Mouse (Mus musculus) thymus, adult 2 months (tissue): ENCODE results near the gene Ndufa11. TPM values are rescaled to one million over a fixed set of nuclear protein-coding genes. Genes with fewer than 3 reads are reported as not detected.
A peak's percentile ranks its signal among the peaks of the same experiment; 100 is the strongest.

Source experiments
- DNase-seq: peaks from one replicate; pipeline ENCODE4 v3.0.0; 2021
- H3K27ac ChIP-seq: fragments of 200-500 bp; 2 replicates; pipeline ENCODE4 v1.5.1; 2012; ENCODE audit warnings: low read length, control low read depth; ENCODE audit not compliant: control insufficient read depth, insufficient read depth
- H3K27me3 ChIP-seq: fragments of 200-500 bp; 2 replicates; pipeline ENCODE4 v1.6.1; 2012; ENCODE audit warnings: mild to moderate bottlenecking, low read length, moderate library complexity, mixed read lengths; ENCODE audit not compliant: control insufficient read depth, insufficient read depth
- H3K36me3 ChIP-seq: fragments of 200-500 bp; 2 replicates; pipeline ENCODE4 v1.6.1; 2012; ENCODE audit warnings: mild to moderate bottlenecking, low read length, moderate library complexity; ENCODE audit not compliant: control insufficient read depth, insufficient read depth
- H3K4me1 ChIP-seq: fragments of 200-500 bp; replicated peaks from 2 replicates; pipeline ENCODE4 v1.6.1; 2012; ENCODE audit warnings: low read length; ENCODE audit not compliant: control insufficient read depth, insufficient read depth
- H3K4me3 ChIP-seq: fragments of 200-500 bp; 2 replicates; pipeline ENCODE4 v1.5.1; 2012; ENCODE audit warnings: mild to moderate bottlenecking, low read length, control low read depth, moderate library complexity; ENCODE audit not compliant: control insufficient read depth, insufficient read depth
- CTCF ChIP-seq: fragments of 200-500 bp; IDR thresholded peaks from 2 replicates; pipeline ENCODE4 v1.5.1; 2012; ENCODE audit warnings: mild to moderate bottlenecking, control low read depth, low read length, moderate library complexity, borderline replicate concordance; ENCODE audit not compliant: control insufficient read depth, poor library complexity, insufficient read depth; ENCODE audit errors: extremely low read depth
- POLR2A ChIP-seq: fragments of 200-500 bp; IDR thresholded peaks from 2 replicates; pipeline ENCODE4 v1.6.1; 2012; ENCODE audit warnings: mild to moderate bottlenecking, low read length, control low read depth, moderate library complexity; ENCODE audit not compliant: control insufficient read depth, poor library complexity, insufficient read depth; ENCODE audit errors: extremely low read depth
- WGBS: fragments of 180-500 bp; shearing (Covaris S2); methylation state at CpG from one replicate; pipeline ENCODE4 v1.1.7; 2018; 5-methylcytosine and 5-hydroxymethylcytosine counted together
- polyA plus RNA-seq: library from polyadenylated mRNA; depleted of rRNA; stranded (reverse); fragments of >200 nt; gene quantifications from 2 replicates; pipeline ENCODE4 v1.2.3, GENCODE M21; 2012

The Ndufa11 gene
- polyA plus RNA-seq, 1 experiment, result 855 TPM

DNA sequence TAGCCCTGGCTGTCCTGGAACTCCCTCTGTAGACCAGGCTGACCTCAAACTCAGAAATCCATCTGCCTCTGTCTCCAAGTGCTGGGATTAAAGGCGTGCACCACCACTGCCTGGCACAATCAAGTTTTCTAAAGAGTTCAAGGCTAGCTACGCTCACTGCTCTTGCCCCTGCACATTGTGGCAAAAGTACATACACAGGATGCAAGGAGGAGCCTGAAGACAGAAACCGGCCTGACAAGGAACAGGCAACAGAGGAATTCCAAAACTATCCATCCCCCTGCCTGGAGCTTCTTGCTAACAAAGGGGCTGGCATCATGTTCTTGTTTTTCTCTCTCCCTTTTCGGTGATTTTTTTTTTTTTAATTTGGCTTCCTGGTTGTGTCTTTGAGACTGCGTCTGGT, 26.6 kb downstream of the Ndufa11 start:
- Histone ChIP-seq H3K4me1 (0 out of 2 replicates have a peak, but pooled peaks cover 2% of the 10 kb centered on the region), H3K27me3 (no peaks in the 10 kb centered on the region), H3K36me3 (no peaks in the 10 kb centered on the region), H3K27ac (no peak overlapping the region), H3K4me3 (no peak overlapping the region)
- TF ChIP-seq POLR2A, result no peak
- TF ChIP-seq CTCF, result no peak
- no peak for DNase-seq
- 37% methylated on average over 5 of the region's 5 CpGs for WGBS

DNA sequence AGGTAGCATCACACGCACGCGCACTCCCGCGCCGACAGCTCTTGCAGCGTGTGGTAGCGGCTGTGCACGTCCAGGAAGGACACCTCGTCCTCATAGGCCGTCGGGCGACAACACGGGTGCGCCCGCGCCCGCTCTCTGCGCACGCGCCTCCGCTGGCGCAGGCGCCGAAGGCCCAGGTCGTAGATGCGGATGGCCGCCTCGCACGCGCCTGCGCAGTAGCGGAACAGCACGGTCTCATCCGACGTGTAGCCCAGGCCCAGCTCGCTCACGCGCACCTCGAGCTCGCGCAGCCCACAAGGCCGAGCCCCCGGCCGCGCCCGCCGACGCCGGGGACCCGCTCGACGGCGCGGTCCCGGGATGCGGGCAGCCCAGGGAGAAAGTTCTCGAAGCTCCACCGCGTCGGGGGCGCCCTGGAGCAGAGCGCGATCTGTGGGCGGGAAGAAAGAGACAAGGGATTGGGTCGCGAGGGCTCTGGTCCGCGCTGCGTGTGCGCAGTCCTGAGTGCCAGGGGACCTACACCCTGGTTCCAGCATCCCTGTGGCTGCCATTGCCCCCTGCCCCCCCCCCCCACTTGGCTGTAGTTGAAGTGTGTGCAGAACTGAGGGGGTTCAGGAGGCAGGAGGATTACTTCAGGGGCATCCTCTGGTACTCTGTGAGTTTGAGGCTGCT, 34.0 kb downstream of the Ndufa11 start:
- Histone ChIP-seq H3K4me3 (no peak overlapping the region), H3K4me1 (peaks cover 15% of the 10 kb centered on the region), H3K27me3 (no peaks in the 10 kb centered on the region), H3K27ac (no peak overlapping the region), H3K36me3 (no peaks in the 10 kb centered on the region)
- no peak for DNase-seq
- TF ChIP-seq CTCF, result no peak
- TF ChIP-seq POLR2A, result no peak
- 71% methylated on average over 71 of the region's 71 CpGs for WGBS

DNA sequence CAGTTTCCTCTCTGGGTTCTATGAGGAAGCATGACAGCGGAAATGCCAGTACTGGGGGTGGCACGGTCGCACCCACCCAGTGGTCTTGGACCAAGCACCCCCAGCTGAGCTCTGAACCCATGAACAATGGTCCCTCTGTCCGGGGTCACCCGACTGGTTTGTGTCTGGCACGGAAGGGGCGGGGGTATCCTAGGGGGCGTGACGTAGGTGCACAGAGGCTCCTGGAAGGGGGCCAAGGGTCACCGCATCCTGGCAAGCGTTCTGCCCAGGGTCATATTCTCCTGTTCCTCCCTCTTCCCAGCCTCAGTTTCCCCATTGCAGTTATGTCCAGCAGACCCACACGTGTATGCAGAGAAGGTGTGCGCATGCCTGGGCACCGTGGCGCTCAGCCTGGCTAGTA, 35.9 kb downstream of the Ndufa11 start:
- Histone ChIP-seq H3K4me3 (no peak overlapping the region), H3K4me1 (peaks cover 30% of the 10 kb centered on the region), H3K27ac (no peak overlapping the region), H3K27me3 (no peaks in the 10 kb centered on the region), H3K36me3 (no peaks in the 10 kb centered on the region)
- no peak for TF ChIP-seq CTCF
- no peak for DNase-seq
- 62% methylated on average over 15 of the region's 15 CpGs for WGBS

DNA sequence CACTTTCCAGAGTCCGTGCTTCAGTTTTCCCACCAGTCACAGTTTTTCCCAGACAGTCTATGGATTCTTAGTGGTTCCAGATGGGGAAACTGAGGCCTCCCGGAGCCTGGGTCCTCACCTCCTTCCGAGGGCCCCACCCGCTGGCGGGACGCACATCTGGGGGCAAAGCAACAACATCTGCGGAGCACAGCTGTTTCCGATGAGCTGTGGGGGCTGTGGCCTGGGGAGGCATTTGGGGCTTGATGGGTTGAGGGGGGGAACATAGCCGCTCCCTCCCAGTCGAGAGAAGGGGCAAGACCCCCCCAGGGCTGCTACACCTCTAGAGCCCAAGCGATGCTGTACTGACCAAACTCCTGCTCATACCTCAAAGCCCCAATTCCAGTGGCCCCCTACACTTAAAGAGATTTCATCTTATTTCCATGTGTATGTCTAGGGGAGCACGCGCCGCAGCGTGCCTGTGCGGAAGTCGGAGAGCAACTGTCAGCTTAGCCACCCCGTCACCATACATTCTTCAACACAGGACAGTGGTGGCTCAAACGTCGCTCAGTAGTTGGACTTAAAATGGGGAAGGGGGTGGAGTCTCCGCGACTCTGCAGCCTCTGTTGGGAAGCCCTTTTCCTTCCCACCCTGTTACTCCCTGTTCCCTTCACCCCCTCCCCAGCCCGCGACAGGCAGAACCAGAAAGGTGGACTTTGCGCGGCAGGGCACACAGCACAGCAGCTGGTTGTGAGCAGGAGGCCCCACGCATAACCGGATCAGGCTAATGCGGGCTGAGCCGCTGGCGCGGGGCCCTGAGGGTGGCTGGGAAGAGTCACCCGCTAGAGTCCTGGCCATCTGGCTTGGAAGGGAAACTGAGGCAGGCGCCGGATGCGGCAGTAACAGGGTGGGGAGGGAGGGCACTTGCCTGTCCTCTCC, 37.0 kb downstream of the Ndufa11 start:
- TF ChIP-seq CTCF (no peak; the same call in 1 of the 2 replicates), POLR2A (no peak)
- H3K4me3 ChIP-seq, result no peak overlapping the region
- WGBS, result 12% methylated on average over 36 of the region's 36 CpGs

DNA sequence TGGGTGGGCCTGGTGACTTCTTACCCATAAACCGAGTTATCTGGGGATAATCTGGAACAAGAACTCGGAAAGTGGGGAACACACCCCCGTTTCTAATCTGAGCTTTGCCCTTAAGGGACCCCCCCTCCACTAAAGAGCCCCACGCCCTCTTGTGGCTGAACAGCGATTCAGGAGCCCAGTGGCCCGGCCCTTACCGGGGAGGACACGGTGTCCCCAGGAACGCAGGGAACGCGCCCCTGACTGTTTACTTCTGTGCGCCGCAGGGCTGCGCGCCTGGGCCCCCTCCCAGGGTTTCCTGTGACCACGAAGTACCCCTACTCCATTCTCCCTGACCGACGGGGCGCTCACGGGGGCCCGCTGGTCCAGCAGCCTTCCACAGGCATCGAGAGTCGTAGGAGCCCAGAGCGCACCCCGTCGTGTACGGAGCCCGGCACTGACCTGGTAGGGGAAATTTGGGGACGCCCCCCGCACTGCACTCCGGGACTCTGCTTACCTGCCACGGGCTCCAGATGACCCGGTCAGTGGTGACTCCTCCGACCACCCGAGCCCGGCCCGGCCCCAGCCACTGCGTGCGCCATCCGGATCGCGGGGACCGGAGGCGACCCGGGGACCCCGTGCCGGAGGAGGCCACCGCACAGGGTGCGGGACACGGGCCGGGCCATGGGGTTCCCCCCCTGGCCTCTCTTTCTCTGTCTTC, 39.3 kb downstream of the Ndufa11 start:
- no peak for TF ChIP-seq POLR2A
- TF ChIP-seq CTCF, result no peak
- no peak for DNase-seq
- Histone ChIP-seq H3K4me1 (peaks cover 39% of the 10 kb centered on the region), H3K4me3 (peak overlapping the region; percentile 35), H3K27me3 (no peaks in the 10 kb centered on the region), H3K27ac (no peak overlapping the region), H3K36me3 (no peaks in the 10 kb centered on the region)
- 3% methylated on average over 51 of the region's 51 CpGs for WGBS

More for the DNA sequence above, 37.0 kb downstream of the Ndufa11 start:
- no peak for DNase-seq
- Histone ChIP-seq H3K27ac (no peak overlapping the region), H3K27me3 (no peaks in the 10 kb centered on the region), H3K36me3 (no peaks in the 10 kb centered on the region), H3K4me1 (peaks cover 31% of the 10 kb centered on the region)

DNA sequence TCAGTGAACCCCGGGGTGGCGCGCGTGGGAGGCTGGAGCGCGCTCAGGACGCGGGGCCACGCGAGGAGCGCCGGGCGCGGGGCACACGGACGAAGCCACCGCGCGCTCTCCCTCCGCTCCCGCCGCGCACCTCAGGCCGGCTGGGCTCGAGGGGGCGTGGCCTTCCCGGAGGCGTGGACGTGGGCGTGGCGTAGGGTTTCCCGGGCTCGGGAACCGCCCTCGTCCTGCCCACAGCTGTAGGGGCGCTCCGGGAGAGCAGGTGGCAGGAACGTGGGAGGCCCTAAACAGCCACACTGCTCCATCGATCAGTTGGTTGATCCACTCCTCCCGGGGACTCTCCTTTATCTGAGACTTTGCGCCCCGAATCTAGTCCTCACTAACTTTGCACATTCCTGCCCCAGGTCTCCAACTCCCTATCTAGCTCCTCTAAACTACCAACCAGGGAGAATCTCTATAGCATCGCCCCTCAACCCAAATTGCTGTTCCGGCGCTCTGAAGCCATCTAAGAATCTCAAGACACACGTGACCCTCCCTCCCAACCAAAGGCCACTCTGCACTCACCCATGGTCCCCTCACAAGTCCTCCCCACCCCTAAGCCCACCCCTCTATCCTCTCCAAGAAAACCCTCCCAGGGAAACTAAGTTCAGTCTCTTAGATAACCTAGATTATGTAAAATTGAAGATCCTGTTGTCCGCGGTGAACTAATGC, 40.0 kb downstream of the Ndufa11 start, which contains the start of gene Nrtn:
TSS of gene Nrtn (minus strand) at position 115 of the 708 bp plus-strand sequence.
- Histone ChIP-seq H3K4me1 (peaks cover 44% of the 10 kb centered on the region), H3K27me3 (no peaks in the 10 kb centered on the region), H3K4me3 (peak within 1 kb of the TSS; percentile 35), H3K27ac (no peak within 1 kb of the TSS), H3K36me3 (no peaks in the 10 kb centered on the region)
- DNase-seq, result peak; percentile 86
- WGBS, result under 1% methylated on average over 48 of the region's 48 CpGs
- TF ChIP-seq POLR2A (0 out of 2 replicates have a peak, but pooled peaks have one; percentile 18), CTCF (no peak)
